Mouse (Mus musculus) c-Kit-positive CD71-positive TER-119-positive erythroid progenitor cells, embryonic 14.5 days (primary cell): ENCODE measurements around the gene Raly.

Experiments used
- DNase-seq: peaks from one replicate; pipeline ENCODE4 v3.0.0-alpha.2; 2013; ENCODE audit warnings: low spot score

The Raly gene

DNA sequence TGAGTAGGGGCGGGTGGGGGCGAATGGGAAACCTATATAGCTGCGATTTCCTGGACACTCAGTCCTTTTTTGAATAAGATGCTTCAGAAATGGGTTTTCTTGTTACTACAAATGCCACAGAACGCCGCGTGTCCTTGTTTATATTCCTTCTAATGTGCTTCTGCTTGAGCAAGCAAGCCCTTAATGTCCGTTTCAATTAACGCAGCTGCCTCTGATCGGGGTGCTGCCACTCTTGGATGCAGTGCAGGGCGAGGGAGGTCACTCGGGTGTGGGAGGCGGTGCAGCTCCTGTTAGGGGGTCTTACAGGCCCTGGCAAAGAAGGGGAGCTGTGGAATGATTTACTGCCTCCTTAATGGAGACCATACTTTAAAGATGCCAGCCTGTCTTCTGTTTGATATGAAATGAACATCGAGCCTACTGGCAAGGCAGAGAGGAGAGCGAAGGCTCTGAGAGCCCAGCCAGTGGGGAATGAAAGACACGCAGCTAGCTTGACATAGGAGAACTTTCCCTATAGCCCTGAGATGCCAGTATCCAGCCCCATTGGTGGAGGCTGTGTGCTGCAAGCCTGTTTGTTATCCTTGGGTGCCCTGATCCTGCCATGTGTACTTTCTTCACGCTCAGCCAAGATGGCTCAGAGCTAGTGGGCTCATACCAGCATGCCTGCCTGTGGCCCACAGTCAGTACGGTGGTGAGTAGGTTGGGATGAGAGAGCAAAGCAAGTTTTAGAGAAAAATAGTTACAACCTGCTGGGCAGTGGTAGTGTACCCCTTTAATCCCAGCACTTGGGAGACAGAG, 7.8 kb upstream of the Raly start:
- no peak for DNase-seq

DNA sequence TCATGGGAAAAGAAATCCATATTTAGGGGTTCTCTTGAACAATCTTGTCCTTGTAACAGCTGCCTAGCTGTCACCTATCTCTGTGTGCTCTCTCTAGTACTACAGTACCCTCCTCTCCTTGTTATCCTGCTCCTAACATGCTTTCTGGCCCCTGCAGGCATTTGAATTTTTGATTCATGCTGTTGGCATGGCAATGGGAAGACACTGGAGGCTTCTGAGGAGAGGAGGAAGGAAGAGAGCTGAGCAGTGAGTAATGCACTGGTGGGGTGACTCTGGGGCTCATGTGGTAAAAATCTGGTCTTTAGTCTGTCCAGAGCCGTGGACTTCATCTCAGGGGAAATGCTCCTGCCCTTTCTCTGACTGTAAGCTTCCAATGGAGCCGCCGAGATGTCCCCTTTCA, 5.6 kb upstream of the Raly start:
- no peak for DNase-seq

DNA sequence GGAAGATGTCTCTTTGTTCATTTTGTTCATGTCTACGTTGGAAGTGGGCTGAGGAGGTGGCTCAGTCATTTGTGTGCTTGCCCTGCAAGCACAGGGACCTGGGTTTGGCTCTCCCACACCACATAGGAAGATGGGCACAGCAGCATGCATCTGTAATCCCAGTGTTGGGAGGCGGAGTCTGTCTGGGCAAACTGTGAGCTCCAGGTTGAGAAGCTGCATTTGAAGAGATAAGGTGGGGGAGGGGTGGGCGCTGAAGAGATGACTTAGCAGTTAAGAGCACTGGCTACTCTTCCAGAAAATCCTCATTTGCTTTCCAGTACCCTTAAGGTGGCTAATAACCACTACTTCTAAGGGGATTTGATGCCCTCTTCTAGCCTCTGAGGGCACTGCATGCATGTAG, 4.7 kb upstream of the Raly start:
- DNase-seq = peak; percentile 90

DNA sequence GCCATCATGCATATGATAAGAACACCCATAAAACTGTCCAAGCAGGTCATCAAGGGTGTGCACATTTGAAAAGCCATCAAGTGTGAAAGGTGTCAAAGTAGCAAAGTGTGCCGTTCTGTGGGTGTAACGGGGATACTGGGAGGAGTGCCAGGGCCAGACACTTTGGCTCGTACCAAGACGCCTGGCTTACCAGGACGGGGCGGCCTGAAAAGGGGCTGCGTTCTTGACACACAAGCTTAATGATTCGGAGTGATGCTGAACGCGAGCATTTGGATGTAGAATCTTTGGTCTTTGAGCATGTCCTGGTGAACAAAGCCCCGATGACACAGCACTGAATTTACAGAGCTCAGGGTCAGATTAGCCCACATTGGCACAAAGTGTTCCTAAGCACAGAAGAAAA, 4.1 kb upstream of the Raly start:
- DNase-seq = no peak

DNA sequence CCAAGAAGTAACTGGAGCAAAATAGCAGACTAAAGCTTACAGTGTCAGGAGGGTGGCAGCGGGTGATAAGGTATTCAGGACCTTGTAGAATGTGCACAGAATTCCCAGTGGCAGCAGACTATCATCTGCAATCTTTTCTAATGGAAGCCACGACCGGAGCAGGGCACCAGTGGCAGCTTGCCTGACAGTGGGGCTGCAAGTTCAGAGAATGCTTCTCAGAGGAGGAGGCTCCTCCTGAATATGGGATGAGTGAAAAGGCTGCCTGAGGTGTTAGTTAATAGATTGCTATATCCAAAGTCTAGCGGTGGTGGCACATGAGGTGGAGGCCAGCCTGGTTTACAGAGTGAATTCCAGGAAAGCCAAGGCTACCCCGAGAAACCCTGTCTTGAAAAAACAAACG, 1.5 kb upstream of the Raly start:
- DNase-seq = no peak

DNA sequence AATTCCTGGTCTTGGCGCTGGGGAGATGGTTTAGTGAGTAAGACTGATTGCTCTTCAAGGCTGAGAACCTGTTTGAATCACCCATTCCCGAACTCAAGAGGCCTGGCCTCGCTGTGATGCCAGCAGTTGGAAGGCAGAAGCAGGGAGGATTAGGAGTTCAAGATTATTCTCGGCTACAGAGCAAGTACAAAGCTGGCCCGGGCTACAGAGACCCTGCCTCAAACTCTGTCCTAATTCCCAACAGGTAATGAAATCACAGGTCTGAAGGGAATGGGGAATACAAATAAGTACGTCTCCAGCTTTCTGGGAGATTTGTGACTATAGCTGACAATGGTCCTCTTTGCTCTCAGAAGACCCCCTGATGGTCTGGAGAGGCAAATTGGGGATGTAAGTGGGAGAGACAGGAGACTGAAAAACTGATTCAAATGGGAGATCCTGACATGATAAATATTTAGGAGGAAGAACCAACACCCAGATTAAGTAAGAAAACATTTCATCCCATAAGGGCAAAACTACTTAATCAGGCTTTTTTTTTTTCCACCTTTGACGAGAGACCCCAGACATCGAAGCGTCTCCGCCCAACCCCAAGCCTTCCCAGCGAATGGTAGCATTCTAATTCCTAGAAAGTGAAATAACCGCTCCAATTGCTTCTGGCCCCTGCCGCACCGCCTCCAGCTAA, 780 bp upstream of the Raly start:
- no peak for DNase-seq

DNA sequence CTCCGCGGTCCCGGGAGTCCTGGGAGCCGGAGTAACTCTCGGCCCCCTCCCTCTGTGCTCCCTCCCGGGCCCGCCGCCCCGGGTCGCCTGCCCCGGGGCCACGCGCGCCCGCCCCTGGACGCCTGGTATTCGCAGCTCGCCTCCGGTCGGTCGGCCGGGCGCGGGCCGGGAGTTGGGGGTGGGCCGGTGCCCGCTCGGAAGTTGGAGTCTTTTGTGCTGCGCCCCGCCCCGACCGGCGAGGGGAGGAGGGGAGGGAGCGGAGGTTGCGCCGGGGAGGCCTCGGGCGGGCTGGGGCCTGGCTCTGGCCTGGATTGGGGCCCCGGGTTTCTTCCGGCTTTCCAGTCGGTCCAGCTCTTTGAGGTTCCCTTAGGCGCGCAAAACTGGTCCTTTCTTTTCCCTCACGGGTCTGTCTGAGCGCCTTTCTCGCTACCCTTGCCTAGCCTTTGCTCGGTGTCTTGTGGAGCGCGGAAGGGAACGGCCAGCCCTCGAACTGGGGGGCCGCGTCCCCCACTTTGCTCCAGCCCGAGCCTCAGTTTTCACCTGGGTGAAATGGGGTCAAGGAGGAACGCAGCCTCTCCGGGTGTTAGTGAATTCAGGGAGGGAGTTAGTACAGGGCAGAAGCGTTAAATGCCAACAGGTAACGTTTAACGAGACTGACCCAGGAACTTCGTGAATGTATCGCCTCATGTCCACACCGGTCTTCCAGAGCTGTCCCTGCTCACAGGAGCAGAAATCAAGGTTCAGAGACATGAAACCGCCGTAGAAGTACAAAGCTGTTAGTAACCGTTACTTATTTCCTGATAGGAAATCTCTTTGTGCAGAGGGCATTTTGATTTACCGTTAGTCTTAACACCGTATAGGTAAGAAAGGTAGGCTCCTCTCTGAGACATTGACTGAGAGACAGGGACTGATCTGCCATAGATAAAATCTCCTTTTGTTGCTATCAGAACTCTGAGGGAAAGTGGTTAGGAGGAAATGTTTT, 1.1 kb downstream of the Raly start:
- peak; percentile 60 for DNase-seq

DNA sequence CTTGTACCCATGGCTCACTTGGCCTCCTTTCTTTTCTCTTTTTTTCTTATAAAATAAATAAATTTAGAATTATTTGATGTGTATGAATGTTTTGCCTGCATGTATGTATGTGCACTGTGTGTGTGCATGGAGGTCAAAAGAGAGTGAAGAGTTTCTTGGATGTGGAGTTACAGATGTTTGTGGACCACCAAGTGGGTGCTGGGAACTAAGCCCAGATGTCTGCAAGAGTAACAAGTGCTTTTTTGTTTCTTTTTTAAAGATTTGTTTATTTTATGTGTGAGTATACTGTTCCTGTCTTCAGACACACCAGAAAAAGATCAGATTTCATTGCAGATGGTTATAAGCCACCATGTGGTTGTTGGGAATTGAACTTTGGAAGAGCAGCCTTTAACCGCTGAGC, 12.5 kb downstream of the Raly start:
- DNase-seq = no peak

DNA sequence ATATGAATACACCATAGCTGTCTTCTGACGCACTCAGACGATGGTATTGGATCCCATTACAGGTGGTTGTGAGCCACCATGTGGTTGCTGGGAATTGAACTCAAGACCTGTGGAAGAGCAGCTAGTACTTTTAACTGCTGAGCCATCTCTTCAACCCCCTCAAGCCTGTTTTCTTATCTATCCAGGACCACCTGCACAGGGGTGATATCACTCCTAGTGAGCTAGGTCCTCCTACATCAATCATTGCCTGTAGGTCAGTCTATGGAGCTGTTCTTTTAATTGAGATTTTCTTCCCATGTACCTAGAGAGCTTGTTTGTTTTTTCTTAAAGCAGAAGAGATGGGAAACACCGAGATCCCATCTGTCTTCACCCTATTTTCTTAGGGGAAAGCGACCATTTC, 12.9 kb downstream of the Raly start:
- no peak for DNase-seq

DNA sequence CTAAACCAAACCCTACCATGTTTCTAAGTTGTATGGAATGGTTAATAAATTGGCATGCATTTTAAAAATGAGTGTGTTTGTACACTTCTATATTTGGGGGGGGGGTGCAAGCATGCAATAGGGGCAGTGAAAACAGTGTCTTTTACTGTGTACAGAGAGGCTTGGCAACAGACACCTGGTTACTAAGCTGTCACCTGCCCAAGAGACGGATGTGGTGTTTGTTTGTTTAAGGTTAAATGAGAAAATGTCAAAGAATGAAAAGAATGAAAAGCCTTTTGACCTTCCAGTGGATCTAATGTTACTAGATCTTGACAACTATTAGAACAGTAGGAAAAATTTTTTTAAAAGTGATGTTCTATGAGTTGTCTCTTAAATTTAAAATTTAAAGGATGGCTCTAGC, 16.8 kb downstream of the Raly start:
- DNase-seq = no peak

DNA sequence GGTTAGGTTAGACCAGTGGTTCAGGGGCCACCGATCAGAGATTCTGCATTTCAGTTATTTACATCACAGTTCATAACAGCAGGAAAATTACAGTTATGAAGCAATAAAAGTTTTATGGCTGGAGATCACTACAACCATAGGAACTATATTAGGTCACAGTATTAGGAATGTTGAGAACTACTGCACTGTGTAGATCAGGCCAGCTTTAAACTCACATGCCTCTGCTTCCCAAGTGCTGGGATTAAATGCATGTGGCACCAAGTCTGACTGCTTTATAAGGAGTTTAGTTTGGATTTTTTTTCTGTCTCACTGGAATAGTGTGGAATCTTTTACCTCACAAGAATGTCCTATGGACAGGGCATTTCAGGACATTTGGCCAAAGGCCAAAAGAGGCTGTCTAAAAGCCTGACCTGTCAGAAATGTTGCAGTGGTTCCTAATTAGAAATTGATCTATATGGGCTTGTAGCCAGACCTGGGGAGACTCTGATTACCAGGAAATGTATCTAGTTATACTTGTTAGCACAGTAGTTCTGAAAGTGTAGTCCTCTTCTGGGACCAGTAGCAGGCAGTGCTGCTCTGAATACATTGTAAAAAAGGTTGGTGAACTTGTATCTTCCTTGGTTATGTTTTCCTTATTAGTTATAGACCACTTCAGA, 18.3 kb downstream of the Raly start:
- DNase-seq = no peak

DNA sequence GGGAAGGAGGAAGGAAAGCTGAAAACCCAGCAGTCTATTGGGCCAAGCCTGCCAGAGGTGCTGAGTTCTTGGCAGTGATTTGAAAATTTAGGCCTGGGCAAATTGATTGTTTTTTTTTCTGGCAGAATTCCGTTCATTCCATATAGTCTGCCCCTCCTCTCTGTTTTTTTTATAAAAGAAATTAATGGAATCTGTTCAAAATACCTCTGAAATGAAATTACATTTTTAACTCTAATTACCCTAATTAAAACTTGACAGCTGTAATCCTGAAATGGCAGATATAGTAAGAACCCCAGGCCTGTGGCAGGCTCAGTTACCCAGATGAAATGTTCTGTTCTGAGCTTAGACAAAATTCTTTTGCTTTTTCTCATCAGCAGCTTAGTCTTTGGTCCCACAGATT, 19.9 kb downstream of the Raly start:
- DNase-seq = no peak

DNA sequence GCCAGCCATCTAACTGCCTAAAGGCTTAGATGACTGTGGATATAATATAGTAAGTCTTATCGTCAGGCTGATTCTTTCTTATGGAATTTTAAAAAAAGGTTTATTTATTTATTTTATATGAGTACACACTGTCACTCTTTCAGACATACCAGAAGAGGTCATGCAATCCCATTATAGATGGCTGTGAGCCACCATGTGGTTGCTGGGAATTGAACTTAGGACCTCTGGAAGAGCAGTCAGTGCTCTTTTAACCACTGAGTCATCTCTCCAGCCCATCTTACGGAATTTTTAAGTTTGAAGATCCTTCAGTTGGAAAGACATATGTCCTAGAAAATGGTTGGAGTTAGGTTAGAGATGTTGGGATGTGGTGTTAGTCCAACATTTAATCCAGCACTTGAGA, 22.5 kb downstream of the Raly start:
- DNase-seq = no peak

DNA sequence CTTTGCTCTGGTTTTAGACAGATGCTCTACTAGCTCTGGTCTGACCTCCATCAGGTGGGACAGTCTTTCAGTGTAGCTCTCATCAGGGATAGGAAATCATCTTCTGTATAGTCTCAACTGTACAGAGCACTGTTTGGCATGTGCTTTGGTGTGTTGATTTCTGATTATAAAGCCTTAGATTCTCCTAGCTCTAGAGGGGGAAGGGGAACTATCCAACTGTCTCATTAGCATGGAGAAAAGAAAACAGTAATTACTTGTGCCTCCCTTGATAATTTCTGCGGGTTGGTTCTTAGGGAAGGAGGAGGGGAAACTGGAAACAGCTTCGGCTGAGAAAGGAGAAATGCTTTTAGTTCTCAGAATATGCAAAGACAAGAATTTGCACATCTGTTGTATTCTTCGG, 26.2 kb downstream of the Raly start:
- DNase-seq = no peak

DNA sequence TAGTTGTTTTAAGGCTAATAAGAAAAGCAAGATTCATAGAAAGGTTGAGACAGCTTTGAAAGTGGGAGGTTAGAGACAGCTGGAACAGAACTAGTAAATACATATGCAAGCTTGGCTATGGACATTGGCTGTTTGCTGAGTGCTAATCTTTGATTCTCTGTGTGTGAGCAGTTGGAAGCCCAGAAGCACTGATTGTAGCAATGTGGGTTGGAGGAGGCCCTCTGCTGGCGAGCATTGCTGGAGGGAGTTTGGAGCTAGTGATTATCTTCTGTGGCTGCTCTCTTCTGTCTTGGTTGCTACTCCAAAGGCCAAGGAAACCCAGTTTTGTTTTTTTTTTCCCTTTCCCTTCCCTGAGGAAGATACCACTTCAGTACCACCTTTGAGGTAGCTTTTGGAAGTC, 26.9 kb downstream of the Raly start:
- DNase-seq = no peak

DNA sequence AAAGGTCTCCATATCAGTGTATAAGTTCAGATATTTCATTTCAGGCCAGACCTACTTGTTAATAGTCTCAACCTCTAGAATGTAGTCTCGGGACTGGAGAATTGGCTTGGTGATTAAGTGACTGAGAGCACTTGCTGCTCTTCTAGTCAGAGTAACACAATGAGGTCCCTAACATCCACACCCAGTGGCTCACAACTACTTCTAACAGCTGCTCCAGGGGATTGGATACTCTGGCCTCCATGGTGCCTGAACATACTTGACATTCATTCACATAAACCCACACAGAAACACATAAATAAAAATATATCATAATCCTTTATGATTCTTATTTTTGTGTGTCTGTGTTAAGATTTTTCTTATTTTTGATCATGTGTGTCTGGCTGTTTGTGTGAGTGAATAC, 27.7 kb downstream of the Raly start:
- no peak for DNase-seq

DNA sequence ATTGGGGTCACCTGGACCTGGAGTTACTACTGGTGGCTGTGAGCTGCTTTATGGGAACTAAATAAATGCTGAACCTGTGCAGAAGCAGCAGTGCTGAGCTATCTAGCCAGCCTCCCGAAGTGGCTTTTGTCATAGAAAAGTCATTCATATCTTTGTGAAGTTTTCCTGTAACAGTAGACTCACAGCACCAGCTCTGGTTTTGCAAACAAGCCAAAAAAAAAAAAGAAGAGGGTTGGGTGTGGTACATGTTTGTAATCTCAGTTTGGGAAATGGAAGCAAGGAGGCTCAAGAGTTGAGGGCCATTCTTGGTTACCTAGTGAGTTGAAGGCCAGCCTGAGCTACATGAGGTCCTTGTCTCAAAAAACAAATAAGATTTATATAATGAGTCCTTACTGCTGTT, 29.4 kb downstream of the Raly start:
- DNase-seq = no peak

DNA sequence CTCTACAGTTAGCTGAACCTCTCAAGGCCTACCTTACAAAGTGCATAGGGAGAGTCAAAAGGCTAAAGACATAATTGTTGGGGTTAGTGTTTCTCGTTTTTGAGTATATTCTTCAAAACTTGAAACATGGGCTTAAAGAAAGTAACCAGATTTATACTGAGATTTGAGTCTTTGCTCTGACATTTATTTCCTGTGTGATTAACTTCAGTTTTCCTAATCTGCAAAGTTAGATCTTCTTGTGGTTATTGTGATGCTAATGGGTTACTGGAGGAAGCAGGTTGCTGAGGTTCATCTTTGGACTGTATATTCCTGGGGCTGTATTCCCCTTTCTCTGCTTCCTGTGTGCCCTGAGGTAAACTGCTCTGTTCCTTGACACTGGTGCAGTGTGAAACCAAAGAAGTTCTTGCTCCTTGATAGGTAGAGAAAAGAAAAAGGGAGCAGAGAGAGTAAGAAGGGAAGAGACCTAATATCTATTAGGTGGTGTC, 35.2 kb downstream of the Raly start:
- no peak for DNase-seq

DNA sequence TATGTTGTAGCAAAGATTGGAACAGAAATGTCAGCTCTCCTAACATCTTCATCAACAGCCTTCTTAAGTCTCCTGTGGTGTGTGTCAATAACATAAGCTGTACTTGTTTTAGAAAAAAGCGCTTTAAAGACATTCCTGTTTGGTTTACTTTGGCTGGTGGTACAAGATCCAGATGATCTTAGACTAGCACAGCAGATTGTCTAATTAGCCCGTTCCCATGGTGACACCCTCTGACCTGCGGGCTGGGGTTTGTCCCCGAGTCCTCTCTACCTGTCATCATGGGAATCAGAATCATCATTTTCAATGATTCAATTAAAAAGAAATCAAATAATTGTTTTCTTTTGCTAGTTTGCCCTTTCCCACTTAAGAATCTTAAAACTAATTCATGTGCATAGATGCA, 36.6 kb downstream of the Raly start:
- DNase-seq = no peak

DNA sequence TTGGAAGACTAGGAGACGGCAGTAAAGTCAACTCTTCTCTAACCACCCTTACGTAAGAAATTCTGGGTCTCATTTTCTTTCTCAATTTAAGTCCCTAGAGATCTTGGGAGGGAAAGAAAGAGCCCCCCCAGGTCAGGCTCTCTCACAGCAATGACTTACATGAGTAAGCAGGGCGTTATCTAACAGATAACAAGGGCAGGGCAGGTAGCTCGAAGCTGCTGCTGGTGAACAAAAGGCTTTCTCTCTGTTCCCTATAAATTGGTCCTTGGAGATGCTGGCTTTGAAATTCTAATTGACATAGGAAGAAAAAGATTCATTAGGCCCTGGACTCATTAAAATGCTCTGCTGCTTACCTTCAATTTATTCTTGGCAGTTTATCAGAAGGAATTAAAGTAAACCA, 41.6 kb downstream of the Raly start:
- DNase-seq = peak; percentile 19

DNA sequence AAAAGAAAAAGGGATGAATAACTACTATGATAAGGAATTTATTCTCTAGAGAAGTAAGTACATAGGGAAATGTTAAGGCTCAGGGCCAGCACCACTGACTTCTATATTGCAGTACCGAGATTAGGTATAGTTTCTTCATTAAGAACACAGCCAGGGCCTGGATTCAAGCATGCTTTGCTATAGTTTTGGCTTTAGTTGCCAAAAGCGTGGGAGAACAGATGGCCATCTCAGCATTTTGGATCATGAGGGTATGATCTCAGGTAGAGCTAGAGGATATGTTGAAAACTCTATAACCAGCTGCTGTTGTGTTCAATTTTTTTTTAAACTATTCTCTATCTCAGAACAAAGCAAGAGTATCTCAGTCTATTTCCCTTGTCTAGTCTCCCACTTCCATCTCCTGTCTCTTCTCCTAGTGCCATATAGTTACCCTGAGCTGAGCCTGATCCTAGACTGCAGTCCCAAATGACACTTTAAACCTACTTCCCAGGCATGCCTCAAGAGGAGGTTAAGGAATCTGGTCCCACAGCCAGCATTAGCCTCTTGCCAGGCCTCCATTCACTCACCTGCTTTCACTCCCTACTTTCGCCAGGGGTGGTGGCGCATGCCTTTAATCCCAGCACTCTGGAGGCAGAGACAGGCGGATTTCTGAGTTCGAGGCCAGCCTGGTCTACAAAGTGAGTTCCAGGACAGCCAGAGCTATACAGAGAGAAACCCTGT, 43.4 kb downstream of the Raly start:
- DNase-seq = no peak
